Mouse (Mus musculus) megakaryocyte, embryonic 14.5 days (primary cell): ENCODE measurements around the gene Olfr649. TPM values are rescaled to one million over a fixed set of nuclear protein-coding genes. Genes with fewer than 3 reads are reported as not detected.

Experiments
- H3K27me3 ChIP-seq: replicated peaks from 2 replicates; pipeline ENCODE3; 2012; ENCODE audit warnings: inconsistent platforms
- H3K36me3 ChIP-seq: replicated peaks from 2 replicates; pipeline ENCODE3; 2012; ENCODE audit warnings: low read length, inconsistent platforms, mixed read lengths
- H3K4me1 ChIP-seq: 2 replicates; pipeline ENCODE4 v1.6.1; 2012; ENCODE audit warnings: inconsistent platforms
- H3K4me3 ChIP-seq: replicated peaks from 2 replicates; pipeline ENCODE3; 2012; ENCODE audit warnings: moderate library complexity, mild to moderate bottlenecking, inconsistent platforms
- H3K9me3 ChIP-seq: 2 replicates; pipeline ENCODE4 v1.6.1; 2012; ENCODE audit warnings: inconsistent platforms
- FLI1 ChIP-seq: IDR thresholded peaks from 2 replicates; pipeline ENCODE4 v1.6.1; 2012; ENCODE audit warnings: low read length, inconsistent platforms, mixed read lengths
- GATA1 ChIP-seq: IDR thresholded peaks from 3 replicates; pipeline ENCODE4 v1.6.1; 2012; ENCODE audit warnings: mixed read lengths, low read length, inconsistent platforms, borderline replicate concordance
- polyA plus RNA-seq: library from polyadenylated mRNA; stranded (reverse); fragments of >175 nt; gene quantifications from 2 replicates; pipeline ENCODE4 v1.2.3, GENCODE M21; 2012; ENCODE audit warnings: low replicate concordance; ENCODE audit not compliant: insufficient read depth

The Olfr649 gene
- polyA plus RNA-seq, 1 experiment, result not detected

DNA sequence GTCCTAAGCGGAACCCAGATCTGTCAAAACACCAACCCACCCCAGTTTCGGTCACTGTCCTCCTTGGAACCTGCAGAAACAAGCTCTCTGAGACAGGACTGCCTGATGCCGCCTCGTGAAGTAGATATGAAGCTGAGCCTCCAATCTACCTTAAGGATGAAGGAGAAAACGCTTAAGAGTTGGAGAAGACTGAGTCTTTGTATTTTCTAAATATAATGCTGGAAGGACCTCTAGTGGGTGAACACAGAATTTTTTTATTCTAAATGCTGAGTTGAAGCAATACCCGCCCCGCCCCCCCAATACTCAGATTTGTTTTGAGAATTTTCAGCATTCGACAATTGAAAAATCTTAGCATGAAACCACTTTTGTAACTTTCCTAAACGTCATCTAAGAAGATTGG, 4.5 kb downstream of the Olfr649 start:
- H3K9me3 ChIP-seq, result no peaks in the 10 kb centered on the region
- TF ChIP-seq FLI1, result no peak
- no peak for TF ChIP-seq GATA1
- H3K4me3 ChIP-seq, result no peak overlapping the region
- H3K36me3 ChIP-seq, result no peaks in the 10 kb centered on the region
- peaks cover 8% of the 10 kb centered on the region; the same call in 1 of the 2 replicates for H3K4me1 ChIP-seq
- no peaks in the 10 kb centered on the region for H3K27me3 ChIP-seq

DNA sequence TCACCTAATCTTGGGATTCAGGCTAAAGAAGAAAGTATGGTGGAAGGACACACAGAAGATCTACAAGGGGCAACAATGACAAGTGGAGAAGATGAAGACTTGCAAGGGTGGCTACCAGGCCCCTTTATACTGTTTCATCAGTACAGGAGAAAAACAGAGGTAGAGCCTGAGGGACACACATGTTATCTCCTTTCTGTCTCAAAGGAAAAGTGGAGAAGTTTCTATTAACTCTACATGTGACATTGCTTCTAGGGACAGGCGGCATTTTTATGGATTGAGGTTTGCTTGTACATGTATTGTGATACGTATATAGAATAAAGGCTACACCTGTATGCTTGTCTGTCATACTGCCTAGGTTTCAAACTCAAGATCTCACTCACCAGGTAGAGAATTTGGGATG, 12.5 kb downstream of the Olfr649 start, which contains the start of gene Olfr648:
Gene Olfr648, minus strand, starts transcription at position 101 of the 400 bp plus-strand sequence.
- H3K4me3 ChIP-seq, result no peak within 1 kb of the TSS
- no peaks in the 10 kb centered on the region for H3K36me3 ChIP-seq
- TF ChIP-seq GATA1, result no peak
- H3K4me1 ChIP-seq, result no peaks in the 10 kb centered on the region
- H3K9me3 ChIP-seq, result no peaks in the 10 kb centered on the region
- H3K27me3 ChIP-seq, result no peaks in the 10 kb centered on the region

DNA sequence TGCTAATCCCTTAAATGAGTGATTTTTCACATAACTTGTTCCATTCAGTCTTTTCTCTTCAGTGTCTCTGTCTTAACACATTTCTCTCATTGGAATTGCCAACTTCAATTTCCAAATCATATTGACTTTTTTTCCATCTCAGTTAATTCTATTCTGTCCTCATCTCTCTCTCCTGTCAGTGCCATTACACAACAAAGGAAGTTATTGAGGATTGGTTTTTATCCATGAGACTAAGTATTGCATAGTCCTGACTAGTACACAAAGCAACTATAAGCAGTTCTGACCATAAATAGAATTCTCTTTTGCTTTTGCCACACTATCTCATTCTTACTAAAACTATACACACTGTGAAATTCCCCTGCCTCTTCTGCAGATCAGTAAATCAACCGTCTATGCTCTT, 16.7 kb downstream of the Olfr649 start:
- Histone ChIP-seq H3K4me3 (no peak overlapping the region), H3K9me3 (no peaks in the 10 kb centered on the region), H3K36me3 (no peaks in the 10 kb centered on the region), H3K27me3 (no peaks in the 10 kb centered on the region), H3K4me1 (no peaks in the 10 kb centered on the region)
- no peak for TF ChIP-seq FLI1
- TF ChIP-seq GATA1, result no peak

DNA sequence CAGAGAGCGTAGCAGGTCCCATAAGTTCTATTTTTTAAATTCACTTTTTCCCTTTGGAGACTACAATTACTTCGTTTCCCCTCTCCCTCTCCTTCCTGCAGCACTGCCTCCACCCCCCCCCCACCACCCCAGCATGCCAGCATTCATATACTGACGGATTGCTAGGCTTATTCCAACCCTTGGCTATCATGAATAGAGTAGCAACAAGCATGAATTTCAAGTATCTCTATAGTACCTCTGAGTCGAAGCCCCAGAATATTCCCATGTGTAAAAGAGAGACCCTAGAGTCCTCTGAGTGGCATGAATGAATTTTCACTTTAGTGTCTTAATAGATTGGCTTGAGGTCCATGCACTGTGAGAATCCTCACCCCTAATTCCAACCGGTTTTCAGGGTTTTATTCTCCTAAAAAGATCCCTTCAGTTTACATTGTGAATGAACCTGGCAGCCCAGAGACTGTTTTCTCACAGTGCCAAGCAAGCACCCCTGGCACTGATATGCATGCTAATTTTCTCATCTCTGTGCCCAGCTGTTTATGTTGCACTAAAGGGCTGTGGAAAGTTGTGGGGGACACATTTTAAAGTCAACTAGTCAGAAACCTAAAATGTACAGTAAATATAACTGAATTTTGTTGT, 17.2 kb downstream of the Olfr649 start:
- Histone ChIP-seq H3K9me3 (no peaks in the 10 kb centered on the region), H3K27me3 (no peaks in the 10 kb centered on the region), H3K4me1 (no peaks in the 10 kb centered on the region), H3K36me3 (no peaks in the 10 kb centered on the region), H3K4me3 (no peak overlapping the region)
- TF ChIP-seq FLI1, result no peak

DNA sequence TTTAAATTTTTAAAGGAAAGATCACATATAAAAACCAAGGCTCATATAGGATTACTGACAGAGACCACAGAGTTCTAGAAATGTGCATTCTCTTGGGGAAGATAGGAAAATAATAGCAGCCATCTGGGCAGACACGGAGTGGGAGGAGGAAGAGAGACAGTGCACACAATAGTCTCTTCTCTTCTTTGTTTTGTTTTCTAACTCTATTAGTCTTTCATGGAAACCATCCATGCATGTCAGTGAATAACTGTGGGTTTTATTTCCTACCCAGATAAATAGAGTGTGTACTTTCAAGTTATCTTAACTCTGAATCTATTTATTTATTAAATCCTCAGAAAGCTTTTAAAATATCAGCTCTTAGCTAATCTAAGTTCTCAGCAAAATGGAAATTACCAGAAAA, 20.7 kb downstream of the Olfr649 start:
- peaks cover 13% of the 10 kb centered on the region for H3K4me1 ChIP-seq
- TF ChIP-seq GATA1 (no peak), FLI1 (no peak)

DNA sequence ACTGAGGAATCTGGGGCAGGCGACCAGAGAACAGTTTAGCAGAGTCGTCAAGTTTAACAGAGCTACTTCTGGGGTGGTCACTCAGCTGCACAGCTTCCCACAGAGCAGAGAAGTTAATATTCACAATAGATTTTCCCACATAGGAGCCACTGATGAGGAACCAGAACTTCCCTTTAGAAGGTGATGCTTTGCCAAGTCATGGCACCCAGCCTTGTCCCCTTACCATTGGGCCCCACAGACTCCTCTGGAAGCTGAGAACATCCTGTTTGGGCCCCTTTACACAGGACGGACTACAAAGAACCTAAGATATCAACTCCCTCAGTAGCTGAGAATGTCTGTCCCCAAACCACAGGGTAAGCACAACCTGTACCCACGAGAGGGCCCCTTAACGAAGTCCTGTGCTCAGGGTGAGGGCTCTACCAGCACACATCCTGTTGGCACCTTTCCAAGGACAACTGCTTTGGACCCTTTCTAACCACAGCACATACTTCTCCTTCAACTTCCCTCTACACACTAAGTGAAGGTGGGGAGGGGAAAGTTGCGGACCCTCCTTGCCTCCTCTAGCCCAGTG, 26.1 kb downstream of the Olfr649 start:
- no peak for TF ChIP-seq GATA1
- TF ChIP-seq FLI1, result no peak
- Histone ChIP-seq H3K27me3 (no peaks in the 10 kb centered on the region), H3K9me3 (no peaks in the 10 kb centered on the region), H3K36me3 (no peaks in the 10 kb centered on the region), H3K4me1 (peaks cover 40% of the 10 kb centered on the region), H3K4me3 (no peak overlapping the region)

More for the DNA sequence above, 20.7 kb downstream of the Olfr649 start:
- H3K9me3 ChIP-seq, result no peaks in the 10 kb centered on the region
- H3K27me3 ChIP-seq, result no peaks in the 10 kb centered on the region
- H3K36me3 ChIP-seq, result no peaks in the 10 kb centered on the region
- H3K4me3 ChIP-seq, result no peak overlapping the region

DNA sequence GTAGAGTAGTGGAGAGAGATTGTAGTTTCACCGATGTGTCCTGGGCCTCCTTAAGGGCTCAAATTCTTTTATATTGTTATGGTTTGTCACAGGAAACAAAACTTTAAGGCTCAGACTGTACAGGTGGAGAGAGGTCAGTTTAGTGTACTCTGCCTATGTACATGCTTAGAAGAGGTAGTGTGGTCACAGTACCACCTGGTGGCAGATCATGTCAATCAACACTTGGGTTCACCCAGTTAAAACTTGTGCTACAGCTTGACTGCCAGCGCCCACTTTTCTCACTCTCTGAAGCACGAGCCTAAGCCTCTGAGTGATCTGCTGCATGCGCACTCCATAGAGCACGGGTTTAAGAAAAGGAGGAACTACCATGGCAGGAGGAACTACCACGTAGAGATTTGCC, 28.7 kb downstream of the Olfr649 start:
- no peaks in the 10 kb centered on the region for H3K36me3 ChIP-seq
- H3K4me1 ChIP-seq, result peaks cover 44% of the 10 kb centered on the region
- H3K4me3 ChIP-seq, result no peak overlapping the region
- TF ChIP-seq FLI1 (no peak), GATA1 (no peak)
- H3K9me3 ChIP-seq, result no peaks in the 10 kb centered on the region
- no peaks in the 10 kb centered on the region for H3K27me3 ChIP-seq

DNA sequence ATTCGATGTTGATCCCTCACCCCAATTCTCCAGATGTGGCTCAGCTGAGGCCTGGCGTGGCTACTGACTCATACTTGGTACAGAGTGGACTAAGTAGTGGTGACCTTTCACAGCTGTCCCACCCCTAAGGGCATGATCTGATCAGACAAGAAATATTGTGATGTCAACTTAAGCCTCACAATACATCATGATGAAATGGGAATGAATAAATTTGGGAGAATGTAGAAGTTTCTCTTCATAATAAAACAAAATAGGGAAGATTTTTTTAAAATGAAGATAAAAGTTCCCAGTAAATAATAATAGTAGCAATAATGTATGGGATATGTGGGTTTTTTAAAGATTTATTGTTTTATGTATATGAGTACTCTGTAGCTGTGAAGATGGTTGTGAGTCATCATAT, 45.3 kb downstream of the Olfr649 start, which contains the start of gene Ubqlnl:
Gene Ubqlnl, minus strand, starts transcription at position 101 of the 400 bp plus-strand sequence.
- H3K27me3 ChIP-seq, result no peaks in the 10 kb centered on the region
- no peaks in the 10 kb centered on the region for H3K9me3 ChIP-seq
- H3K36me3 ChIP-seq, result no peaks in the 10 kb centered on the region
- H3K4me3 ChIP-seq, result no peak within 1 kb of the TSS
- peaks cover 14% of the 10 kb centered on the region for H3K4me1 ChIP-seq
- TF ChIP-seq FLI1, result no peak
- no peak for TF ChIP-seq GATA1

DNA sequence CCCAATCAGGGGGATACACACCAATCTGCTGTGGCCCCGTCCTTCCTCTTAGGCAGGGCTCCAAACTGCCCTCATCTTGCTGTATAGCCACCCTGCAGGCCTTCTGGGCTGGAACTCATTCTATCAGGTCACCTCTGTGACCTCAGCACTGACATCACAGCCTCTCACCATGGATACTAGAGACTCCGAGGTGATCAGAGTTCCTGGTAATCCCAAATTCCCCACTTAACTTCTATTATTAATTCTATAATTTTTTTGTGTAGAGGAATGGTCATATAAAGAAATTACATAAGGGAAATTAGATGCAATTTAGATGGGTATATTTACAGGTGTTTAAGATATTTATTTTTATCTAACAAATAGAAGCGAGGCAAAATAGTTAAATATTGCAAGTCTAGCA, 52.6 kb downstream of the Olfr649 start, which contains the start of gene Ubqln3:
Gene Ubqln3, minus strand, starts transcription at position 101 of the 400 bp plus-strand sequence.
- H3K9me3 ChIP-seq, result no peaks in the 10 kb centered on the region
- no peak within 1 kb of the TSS for H3K4me3 ChIP-seq
- no peaks in the 10 kb centered on the region for H3K36me3 ChIP-seq
- H3K27me3 ChIP-seq, result peaks cover 3% of the 10 kb centered on the region
- H3K4me1 ChIP-seq, result peaks cover 9% of the 10 kb centered on the region; the same call in 1 of the 2 replicates
- TF ChIP-seq GATA1 (no peak), FLI1 (no peak)

Other genes with a start within 250 kb of the Olfr649 start
- gene Olfr635, start 224.8 kb downstream of the Olfr649 start, polyA plus RNA-seq, result not detected in 2 replicates
- gene Olfr638, start 197.2 kb downstream of the Olfr649 start, polyA plus RNA-seq, result not detected in 2 replicates
- gene Olfr639, start 178.7 kb downstream of the Olfr649 start, polyA plus RNA-seq, result not detected in 2 replicates
- gene Olfr640, start 170.4 kb downstream of the Olfr649 start, polyA plus RNA-seq, result not detected in 2 replicates
- gene Olfr641, start 160.5 kb downstream of the Olfr649 start, polyA plus RNA-seq, result not detected in 2 replicates
- gene Olfr642, start 143.3 kb downstream of the Olfr649 start, polyA plus RNA-seq, result not detected in 2 replicates
- gene 4930516K23Rik, start 134.5 kb downstream of the Olfr649 start, polyA plus RNA-seq, result 0.04 TPM in 1 of 2 replicates, not detected in the other
- not detected in 2 replicates for gene Olfr644, start 124.1 kb downstream of the Olfr649 start, polyA plus RNA-seq
- not detected in 2 replicates for gene Olfr645, start 110.5 kb downstream of the Olfr649 start, polyA plus RNA-seq
- gene Olfr646, start 91.1 kb downstream of the Olfr649 start, polyA plus RNA-seq, result 0.13 TPM in 1 of 2 replicates, not detected in the other
- gene Ubqln5, start 66.2 kb downstream of the Olfr649 start, polyA plus RNA-seq, result not detected in 2 replicates
- not detected in 2 replicates for gene Olfr643, start 58.6 kb downstream of the Olfr649 start, polyA plus RNA-seq
- gene Ubqln3, start 52.7 kb downstream of the Olfr649 start, polyA plus RNA-seq, result not detected in 2 replicates
- 0.06 TPM in 1 of 2 replicates, not detected in the other for gene Ubqlnl, start 45.4 kb downstream of the Olfr649 start, polyA plus RNA-seq
- gene Olfm5, start 31.2 kb downstream of the Olfr649 start, polyA plus RNA-seq, result not detected in 2 replicates
- gene Olfr648, start 12.6 kb downstream of the Olfr649 start, polyA plus RNA-seq, result not detected in 2 replicates
- 0.39 and 1.5 TPM in 2 replicates for gene Trim6, start 22.8 kb upstream of the Olfr649 start, polyA plus RNA-seq
- gene Trim34a, start 48.5 kb upstream of the Olfr649 start, polyA plus RNA-seq, result 0.30 TPM in 1 of 2 replicates, not detected in the other
- gene Trim5, start 92.1 kb upstream of the Olfr649 start, polyA plus RNA-seq, result 0.08 TPM in 1 of 2 replicates, not detected in the other
- not detected in 2 replicates for gene Trim12a, start 119.5 kb upstream of the Olfr649 start, polyA plus RNA-seq
- gene Trim34b, start 133.5 kb upstream of the Olfr649 start, polyA plus RNA-seq, result 0.28 TPM in 1 of 2 replicates, not detected in the other
- gene Trim12c, start 157.4 kb upstream of the Olfr649 start, polyA plus RNA-seq, result 0.27 TPM in 1 of 2 replicates, not detected in the other
- 0.04 TPM in 1 of 2 replicates, not detected in the other for gene Trim30b, start 173.9 kb upstream of the Olfr649 start, polyA plus RNA-seq
- gene Trim30c, start 204.9 kb upstream of the Olfr649 start, polyA plus RNA-seq, result not detected in 2 replicates